Mouse (Mus musculus): Measurements from ENCODE around the gene C5ar1. TPM values are rescaled to one million over a fixed set of nuclear protein-coding genes. Genes with fewer than 3 reads are reported as not detected.
"Not testable (repeated sequence)": the region's sequence is repeated elsewhere in the genome, so short reads cannot be mapped to it uniquely, and the experiment has no call there.

Gene C5ar1
- polyA plus RNA-seq, 1 experiment from 2014 or later: 0.50 TPM

GRCm38 (mm10) chr7:16271139-16271538 lies 11.8 kb upstream of the C5ar1 start:
- Histone ChIP-seq H3K27ac (no peak overlapping the region), H3K4me1 (peaks cover 42% of the 10 kb centered on the region), H3K27me3 (ENCODE audit: poor library complexity, severe bottlenecking) (peaks cover 44% of the 10 kb centered on the region), H3K9me3 (no peaks in the 10 kb centered on the region), H3K36me3 (replicated peaks) (peaks cover 13% of the 10 kb centered on the region), H3K4me3 (no peak overlapping the region)
- DNase-seq (ENCODE audit: extremely low spot score, low spot score): no peak
- WGBS: 98% methylated on average over 1 of the region's 1 CpGs

- H3K4me3 ChIP-seq; H3K4me1 ChIP-seq; H3K27ac ChIP-seq; H3K36me3 ChIP-seq (replicated peaks); DNase-seq (ENCODE audit: extremely low spot score, low spot score): not testable (repeated sequence)
- Histone ChIP-seq H3K9me3 (peaks cover 12% of the 10 kb centered on the region), H3K27me3 (ENCODE audit: poor library complexity, severe bottlenecking) (peaks cover 23% of the 10 kb centered on the region)
- WGBS: 90% methylated on average over 7 of the region's 7 CpGs
Observed at GRCm38 (mm10) chr7:16266593-16266992, 7.3 kb upstream of the C5ar1 start.

GRCm38 (mm10) chr7:16265856-16266255 lies 6.5 kb upstream of the C5ar1 start:
- WGBS: 89% methylated on average over 11 of the region's 11 CpGs
- Histone ChIP-seq H3K27ac (no peak overlapping the region), H3K9me3 (peaks cover 12% of the 10 kb centered on the region), H3K27me3 (ENCODE audit: poor library complexity, severe bottlenecking) (peaks cover 16% of the 10 kb centered on the region), H3K36me3 (replicated peaks) (no peaks in the 10 kb centered on the region), H3K4me1 (no peaks in the 10 kb centered on the region), H3K4me3 (no peak overlapping the region)
- DNase-seq (ENCODE audit: extremely low spot score, low spot score): no peak

GRCm38 (mm10) chr7:16263843-16264242 lies 4.5 kb upstream of the C5ar1 start:
- no peaks in the 10 kb centered on the region for H3K4me1 ChIP-seq
- H3K27ac ChIP-seq: no peak overlapping the region
- no peaks in the 10 kb centered on the region for H3K27me3 ChIP-seq (ENCODE audit: poor library complexity, severe bottlenecking)
- H3K4me3 ChIP-seq: no peak overlapping the region
- WGBS: 89% methylated on average over 5 of the region's 5 CpGs
- peaks cover 12% of the 10 kb centered on the region for H3K9me3 ChIP-seq
- no peaks in the 10 kb centered on the region for H3K36me3 ChIP-seq (replicated peaks)
- DNase-seq (ENCODE audit: extremely low spot score, low spot score): no peak

GRCm38 (mm10) chr7:16263015-16263787 lies 3.9 kb upstream of the C5ar1 start:
- Histone ChIP-seq H3K4me1 (no peaks in the 10 kb centered on the region), H3K36me3 (replicated peaks) (no peaks in the 10 kb centered on the region), H3K27me3 (ENCODE audit: poor library complexity, severe bottlenecking) (no peaks in the 10 kb centered on the region), H3K9me3 (peaks cover 12% of the 10 kb centered on the region), H3K27ac (no peak overlapping the region), H3K4me3 (no peak overlapping the region)
- WGBS: 27% methylated on average over 8 of the region's 8 CpGs
- peak; percentile 70 for DNase-seq (ENCODE audit: extremely low spot score, low spot score)

- H3K36me3 ChIP-seq (replicated peaks): no peaks in the 10 kb centered on the region
- no peaks in the 10 kb centered on the region for H3K4me1 ChIP-seq
- H3K4me3 ChIP-seq: no peak overlapping the region
- H3K27ac ChIP-seq: no peak overlapping the region
- H3K9me3 ChIP-seq: peaks cover 12% of the 10 kb centered on the region
- no peak for DNase-seq (ENCODE audit: extremely low spot score, low spot score)
- H3K27me3 ChIP-seq (ENCODE audit: poor library complexity, severe bottlenecking): no peaks in the 10 kb centered on the region
- 90% methylated on average over 1 of the region's 1 CpGs for WGBS
Observed at GRCm38 (mm10) chr7:16261097-16261496, 1.8 kb upstream of the C5ar1 start.

- Histone ChIP-seq H3K36me3 (replicated peaks) (no peaks in the 10 kb centered on the region), H3K27ac (no peak overlapping the region), H3K9me3 (no peaks in the 10 kb centered on the region), H3K4me1 (no peaks in the 10 kb centered on the region), H3K27me3 (ENCODE audit: poor library complexity, severe bottlenecking) (no peaks in the 10 kb centered on the region), H3K4me3 (no peak overlapping the region)
- DNase-seq (ENCODE audit: extremely low spot score, low spot score): no peak
- WGBS: 88% methylated on average over 11 of the region's 11 CpGs
Observed at GRCm38 (mm10) chr7:16257830-16258229, 1.5 kb downstream of the C5ar1 start.

- not testable (repeated sequence) for H3K36me3 ChIP-seq (replicated peaks); DNase-seq (ENCODE audit: extremely low spot score, low spot score); H3K27ac ChIP-seq; H3K4me3 ChIP-seq; H3K4me1 ChIP-seq; H3K27me3 ChIP-seq (ENCODE audit: poor library complexity, severe bottlenecking); H3K9me3 ChIP-seq
- WGBS: 81% methylated on average over 4 of the region's 4 CpGs
Observed at GRCm38 (mm10) chr7:16255963-16256362, 3.4 kb downstream of the C5ar1 start.

- H3K4me3 ChIP-seq: no peak overlapping the region
- WGBS: 81% methylated on average over 4 of the region's 4 CpGs
- DNase-seq (ENCODE audit: extremely low spot score, low spot score): no peak
- no peaks in the 10 kb centered on the region for H3K27me3 ChIP-seq (ENCODE audit: poor library complexity, severe bottlenecking)
- no peak overlapping the region for H3K27ac ChIP-seq
- H3K4me1 ChIP-seq: no peaks in the 10 kb centered on the region
- no peaks in the 10 kb centered on the region for H3K36me3 ChIP-seq (replicated peaks)
- H3K9me3 ChIP-seq: no peaks in the 10 kb centered on the region
Observed at GRCm38 (mm10) chr7:16254195-16254594, 5.1 kb downstream of the C5ar1 start.

- H3K4me3 ChIP-seq: no peak overlapping the region
- H3K9me3 ChIP-seq: no peaks in the 10 kb centered on the region
- no peak for DNase-seq (ENCODE audit: extremely low spot score, low spot score)
- no peaks in the 10 kb centered on the region for H3K27me3 ChIP-seq (ENCODE audit: poor library complexity, severe bottlenecking)
- no peak overlapping the region for H3K27ac ChIP-seq
- no peaks in the 10 kb centered on the region for H3K4me1 ChIP-seq
- no peaks in the 10 kb centered on the region for H3K36me3 ChIP-seq (replicated peaks)
- 91% methylated on average over 5 of the region's 5 CpGs for WGBS
Observed at GRCm38 (mm10) chr7:16250687-16251086, 8.7 kb downstream of the C5ar1 start.

GRCm38 (mm10) chr7:16245958-16246357 lies 13.4 kb downstream of the C5ar1 start:
- no peak overlapping the region for H3K4me3 ChIP-seq
- no peak overlapping the region for H3K27ac ChIP-seq
- no peaks in the 10 kb centered on the region for H3K27me3 ChIP-seq (ENCODE audit: poor library complexity, severe bottlenecking)
- DNase-seq (ENCODE audit: extremely low spot score, low spot score): no peak
- H3K36me3 ChIP-seq (replicated peaks): no peaks in the 10 kb centered on the region
- H3K9me3 ChIP-seq: no peaks in the 10 kb centered on the region
- WGBS: 60% methylated on average over 2 of the region's 4 CpGs
- no peaks in the 10 kb centered on the region; the same call in 1 of the 2 replicates for H3K4me1 ChIP-seq

GRCm38 (mm10) chr7:16244067-16244466 lies 15.3 kb downstream of the C5ar1 start, which contains the start of gene C5ar2:
C5ar2 (minus strand) TSS chr7:16244154.
- no peak within 1 kb of the TSS for H3K4me3 ChIP-seq
- no peaks in the 10 kb centered on the region; the same call in 1 of the 2 replicates for H3K4me1 ChIP-seq
- no peaks in the 10 kb centered on the region for H3K36me3 ChIP-seq (replicated peaks)
- H3K27ac ChIP-seq: no peak within 1 kb of the TSS
- DNase-seq (ENCODE audit: extremely low spot score, low spot score): no peak
- H3K9me3 ChIP-seq: no peaks in the 10 kb centered on the region
- no peaks in the 10 kb centered on the region for H3K27me3 ChIP-seq (ENCODE audit: poor library complexity, severe bottlenecking)
- 89% methylated on average over 5 of the region's 5 CpGs for WGBS

- H3K36me3 ChIP-seq (replicated peaks): no peaks in the 10 kb centered on the region
Observed at GRCm38 (mm10) chr7:16242198-16242597, 17.1 kb downstream of the C5ar1 start.

More at GRCm38 (mm10) chr7:16242198-16242597, 17.1 kb downstream of the C5ar1 start:
- no peak for DNase-seq (ENCODE audit: extremely low spot score, low spot score)
- Histone ChIP-seq H3K27me3 (ENCODE audit: poor library complexity, severe bottlenecking) (no peaks in the 10 kb centered on the region), H3K4me1 (no peaks in the 10 kb centered on the region; the same call in 1 of the 2 replicates), H3K27ac (no peak overlapping the region), H3K4me3 (no peak overlapping the region), H3K9me3 (no peaks in the 10 kb centered on the region)
- 89% methylated on average over 6 of the region's 6 CpGs for WGBS
